Mouse (Mus musculus) thymus, adult 2 months (tissue): ENCODE results near the gene Abi3.

ENCODE experiments used
- CTCF ChIP-seq: fragments of 200-500 bp; IDR thresholded peaks from 2 replicates; pipeline ENCODE4 v1.5.1; 2012; ENCODE audit warnings: mild to moderate bottlenecking, control low read depth, low read length, moderate library complexity, borderline replicate concordance; ENCODE audit not compliant: control insufficient read depth, poor library complexity, insufficient read depth; ENCODE audit errors: extremely low read depth
- POLR2A ChIP-seq: fragments of 200-500 bp; IDR thresholded peaks from 2 replicates; pipeline ENCODE4 v1.6.1; 2012; ENCODE audit warnings: mild to moderate bottlenecking, low read length, control low read depth, moderate library complexity; ENCODE audit not compliant: control insufficient read depth, poor library complexity, insufficient read depth; ENCODE audit errors: extremely low read depth

DNA sequence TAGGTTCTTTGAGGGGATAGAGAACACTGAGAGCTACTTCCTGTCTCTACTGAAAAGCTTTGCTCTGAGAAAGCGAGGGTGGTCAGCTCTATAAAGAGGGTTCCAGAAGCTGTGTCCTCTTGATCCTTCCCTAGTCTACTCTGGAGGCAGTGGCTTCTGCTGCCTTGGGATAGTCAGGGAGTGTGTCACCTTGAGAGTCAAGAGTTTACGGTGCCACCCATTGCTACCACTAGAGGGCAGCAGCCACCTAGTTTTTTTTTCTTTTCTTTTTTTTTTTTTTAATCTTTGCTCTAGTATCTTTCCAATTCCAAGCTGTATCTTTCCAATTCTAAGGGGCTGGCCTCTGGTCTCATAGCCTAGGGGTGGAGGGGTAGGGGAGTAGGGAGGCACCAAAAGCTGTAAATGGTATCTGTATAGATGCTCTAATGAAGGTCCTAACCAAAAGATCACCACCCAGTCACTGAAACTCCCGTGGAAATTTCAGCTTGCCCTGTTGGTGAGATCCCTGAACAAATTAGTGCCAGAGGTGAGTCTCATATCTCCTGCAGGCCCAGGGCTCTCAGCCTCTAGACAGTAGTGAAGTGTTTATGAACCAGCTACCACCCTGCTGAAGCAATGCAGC lies 14.7 kb downstream of the Abi3 start:
- TF ChIP-seq CTCF: no peak
- TF ChIP-seq POLR2A: no peak
